Mouse (Mus musculus): ENCODE measurements around the gene Wdfy2. TPM values are rescaled to one million over a fixed set of nuclear protein-coding genes. Genes with fewer than 3 reads are reported as not detected.
"Not testable (repeated sequence)": the region's sequence is repeated elsewhere in the genome, so short reads cannot be mapped to it uniquely, and the experiment has no call there.

The Wdfy2 gene
- polyA plus RNA-seq, 1 experiment from 2014 or later, result 3.4 TPM

GRCm38 (mm10) chr14:62883551-62883950 is 46.1 kb downstream of the Wdfy2 start:
- no peaks in the 10 kb centered on the region for H3K27me3 ChIP-seq (replicated peaks)
- H3K9ac ChIP-seq, result no peak overlapping the region
- 62% methylated on average over 1 of the region's 1 CpGs for WGBS (ENCODE audit: insufficient replicate concordance)
- no peaks in the 10 kb centered on the region for H3K36me3 ChIP-seq
- peaks cover 33% of the 10 kb centered on the region for H3K4me1 ChIP-seq
- H3K9me3 ChIP-seq (replicated peaks), result no peaks in the 10 kb centered on the region
- H3K27ac ChIP-seq, result no peak overlapping the region
- H3K4me3 ChIP-seq, result no peak overlapping the region
- no peak for ATAC-seq
- H3K4me2 ChIP-seq, result no peak overlapping the region

GRCm38 (mm10) chr14:62884171-62884570 is 46.7 kb downstream of the Wdfy2 start:
- Histone ChIP-seq H3K27me3 (replicated peaks) (no peaks in the 10 kb centered on the region), H3K9me3 (replicated peaks) (no peaks in the 10 kb centered on the region), H3K4me2 (no peak overlapping the region), H3K27ac (no peak overlapping the region; the same call in 1 of the 2 replicates), H3K36me3 (no peaks in the 10 kb centered on the region), H3K9ac (no peak overlapping the region), H3K4me3 (no peak overlapping the region), H3K4me1 (peaks cover 27% of the 10 kb centered on the region)
- ATAC-seq, result no peak
- WGBS (ENCODE audit: insufficient replicate concordance), result 54% methylated on average over 5 of the region's 5 CpGs

GRCm38 (mm10) chr14:62884639-62885038 is 47.2 kb downstream of the Wdfy2 start:
- H3K36me3 ChIP-seq, result no peaks in the 10 kb centered on the region
- H3K9me3 ChIP-seq (replicated peaks), result no peaks in the 10 kb centered on the region
- no peak overlapping the region for H3K9ac ChIP-seq
- WGBS (ENCODE audit: insufficient replicate concordance), result 52% methylated on average over 1 of the region's 1 CpGs
- H3K27ac ChIP-seq, result no peak overlapping the region
- H3K27me3 ChIP-seq (replicated peaks), result no peaks in the 10 kb centered on the region
- H3K4me2 ChIP-seq, result no peak overlapping the region
- H3K4me1 ChIP-seq, result peaks cover 22% of the 10 kb centered on the region
- H3K4me3 ChIP-seq, result no peak overlapping the region
- no peak for ATAC-seq

- no peak overlapping the region for H3K27ac ChIP-seq
- no peak overlapping the region for H3K4me3 ChIP-seq
- no peaks in the 10 kb centered on the region for H3K36me3 ChIP-seq
- no peaks in the 10 kb centered on the region for H3K9me3 ChIP-seq (replicated peaks)
- H3K4me1 ChIP-seq, result peaks cover 17% of the 10 kb centered on the region
- 78% methylated on average over 2 of the region's 2 CpGs for WGBS (ENCODE audit: insufficient replicate concordance)
- H3K9ac ChIP-seq, result no peak overlapping the region
- no peak for ATAC-seq
- H3K4me2 ChIP-seq, result no peak overlapping the region
- H3K27me3 ChIP-seq (replicated peaks), result no peaks in the 10 kb centered on the region
Measured at GRCm38 (mm10) chr14:62885146-62885545, 47.7 kb downstream of the Wdfy2 start.

DNA sequence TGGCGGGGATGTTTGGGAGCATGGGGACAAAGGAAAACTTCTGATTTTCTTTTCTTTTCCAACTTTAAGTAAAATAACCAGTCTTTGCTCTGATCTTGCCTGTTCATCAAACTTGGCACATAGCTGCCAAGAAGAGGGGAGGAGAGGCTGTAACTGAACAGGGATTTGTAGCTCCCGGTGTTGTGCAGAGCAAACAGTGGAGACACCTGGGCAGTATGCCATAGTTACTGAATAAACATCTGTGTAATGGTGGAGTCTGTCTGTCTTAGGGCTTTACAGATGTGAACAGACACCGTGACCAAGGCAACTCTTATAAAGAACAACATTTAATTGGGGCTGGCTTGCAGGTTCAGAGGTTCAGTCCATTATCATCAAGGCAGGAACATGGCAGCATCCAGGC is 53.9 kb downstream of the Wdfy2 start:
- H3K27me3 ChIP-seq (replicated peaks), result no peaks in the 10 kb centered on the region
- H3K9ac ChIP-seq, result no peak overlapping the region
- peaks cover 10% of the 10 kb centered on the region for H3K4me1 ChIP-seq
- WGBS (ENCODE audit: insufficient replicate concordance), result 70% methylated on average over 3 of the region's 3 CpGs
- H3K27ac ChIP-seq, result no peak overlapping the region
- no peak overlapping the region for H3K4me2 ChIP-seq
- no peaks in the 10 kb centered on the region for H3K9me3 ChIP-seq (replicated peaks)
- H3K36me3 ChIP-seq, result no peaks in the 10 kb centered on the region
- no peak for ATAC-seq
- H3K4me3 ChIP-seq, result no peak overlapping the region

DNA sequence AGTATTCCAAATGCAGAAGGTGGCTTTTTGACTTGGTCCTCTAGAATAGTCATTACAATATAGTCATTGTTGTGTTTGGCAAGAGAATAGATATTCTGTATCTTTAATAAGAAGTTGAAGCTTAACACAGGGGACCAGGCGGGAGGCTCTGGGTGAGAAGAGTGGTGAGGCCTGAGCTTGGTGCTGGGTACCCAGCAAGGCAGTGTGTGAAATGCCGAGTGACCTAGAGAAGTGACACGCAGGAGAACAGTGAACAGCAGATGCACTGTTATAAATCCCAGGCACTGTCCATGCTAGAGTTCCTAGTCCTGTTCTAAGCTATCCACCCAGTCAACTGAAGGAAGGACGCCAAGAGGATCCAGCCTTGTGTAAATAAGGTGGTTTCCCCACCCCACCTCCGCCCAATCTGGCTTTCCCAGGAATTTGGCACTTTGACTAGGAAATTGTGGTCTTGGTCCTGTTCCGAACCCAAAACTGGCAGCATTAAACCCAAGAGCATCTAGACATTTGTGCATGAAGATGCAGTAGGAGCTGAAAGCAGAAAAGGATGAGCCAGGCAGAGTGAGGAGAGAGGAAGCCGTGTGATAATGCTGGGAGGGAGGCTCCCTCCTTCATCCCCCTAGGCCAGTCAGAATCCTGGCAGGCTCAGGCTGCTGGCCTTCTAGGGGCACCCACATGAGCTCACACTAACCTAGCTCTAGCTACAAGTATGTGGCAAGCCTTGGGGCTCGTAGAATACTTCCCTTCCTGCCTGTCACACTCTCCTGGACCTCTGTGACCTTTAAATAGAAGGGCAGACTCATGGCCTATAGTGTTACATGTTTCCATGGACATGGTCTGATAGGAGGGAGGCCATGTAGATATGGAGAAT is 55.5 kb downstream of the Wdfy2 start:
- no peak overlapping the region for H3K4me2 ChIP-seq
- H3K9me3 ChIP-seq (replicated peaks), result no peaks in the 10 kb centered on the region
- 64% methylated on average over 8 of the region's 8 CpGs for WGBS (ENCODE audit: insufficient replicate concordance)
- no peak overlapping the region for H3K4me3 ChIP-seq
- H3K4me1 ChIP-seq, result peaks cover 10% of the 10 kb centered on the region
- H3K27me3 ChIP-seq (replicated peaks), result no peaks in the 10 kb centered on the region
- no peak overlapping the region for H3K27ac ChIP-seq
- H3K9ac ChIP-seq, result no peak overlapping the region
- no peaks in the 10 kb centered on the region for H3K36me3 ChIP-seq
- ATAC-seq, result no peak; the same call in 1 of the 2 replicates

- not testable (repeated sequence) for H3K36me3 ChIP-seq; H3K9me3 ChIP-seq (replicated peaks); H3K4me2 ChIP-seq; H3K27me3 ChIP-seq (replicated peaks); H3K4me1 ChIP-seq; H3K27ac ChIP-seq; H3K4me3 ChIP-seq; ATAC-seq; H3K9ac ChIP-seq
- WGBS (ENCODE audit: insufficient replicate concordance), result 63% methylated on average over 5 of the region's 5 CpGs
Measured at GRCm38 (mm10) chr14:62893642-62894180, 56.2 kb downstream of the Wdfy2 start.

DNA sequence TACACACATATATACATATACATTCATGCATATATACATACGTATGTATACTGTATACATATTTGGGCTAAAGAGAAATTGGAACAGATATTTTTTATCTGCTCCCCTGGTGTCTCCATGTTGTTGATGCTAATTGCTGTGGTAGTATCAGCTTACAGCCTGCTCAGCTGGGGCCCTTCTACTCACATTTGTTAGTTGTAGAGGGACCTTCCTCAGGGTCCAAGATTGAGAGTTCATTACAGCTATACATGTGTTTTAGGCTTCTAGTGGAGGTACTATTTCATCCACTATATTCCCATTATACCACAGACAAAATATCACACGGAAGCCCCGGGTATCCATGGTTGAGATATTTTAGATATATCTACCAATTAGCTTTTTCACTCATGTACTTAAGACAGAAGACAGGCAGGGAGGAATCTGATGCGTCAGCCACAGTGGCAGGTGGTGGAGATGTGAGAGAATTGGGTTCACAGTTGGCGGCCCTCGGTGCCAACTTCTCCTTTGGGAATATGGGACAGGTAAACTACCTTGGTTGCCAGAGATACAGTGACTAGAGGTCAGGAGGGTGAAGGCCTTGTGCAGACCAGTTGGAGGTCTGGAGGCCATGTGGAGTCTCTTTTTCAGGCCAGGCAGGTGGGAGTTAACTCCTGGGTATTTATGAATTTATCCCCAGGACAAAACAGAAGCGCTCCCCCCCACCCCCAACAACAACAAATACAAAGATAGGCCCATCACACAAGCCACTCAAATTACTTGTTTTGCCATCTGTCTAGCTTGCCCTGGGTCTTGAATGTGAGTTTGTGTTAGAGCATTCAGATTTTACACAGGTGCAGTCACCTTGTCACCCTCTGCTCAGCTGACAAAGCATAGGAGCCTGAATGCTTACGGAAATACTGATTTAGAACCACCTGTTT is 57.7 kb downstream of the Wdfy2 start:
- Histone ChIP-seq H3K36me3 (no peaks in the 10 kb centered on the region), H3K27me3 (replicated peaks) (no peaks in the 10 kb centered on the region), H3K9me3 (replicated peaks) (no peaks in the 10 kb centered on the region), H3K27ac (no peak overlapping the region), H3K4me3 (no peak overlapping the region), H3K9ac (no peak overlapping the region), H3K4me2 (no peak overlapping the region), H3K4me1 (peaks cover 10% of the 10 kb centered on the region)
- WGBS (ENCODE audit: insufficient replicate concordance), result 81% methylated on average over 8 of the region's 8 CpGs
- no peak for ATAC-seq

GRCm38 (mm10) chr14:62898061-62898460 is 60.6 kb downstream of the Wdfy2 start:
- Histone ChIP-seq H3K27me3 (replicated peaks) (no peaks in the 10 kb centered on the region), H3K36me3 (no peaks in the 10 kb centered on the region), H3K9ac (no peak overlapping the region), H3K27ac (no peak overlapping the region), H3K9me3 (replicated peaks) (no peaks in the 10 kb centered on the region), H3K4me1 (peaks cover 5% of the 10 kb centered on the region), H3K4me2 (no peak overlapping the region), H3K4me3 (no peak overlapping the region)
- WGBS (ENCODE audit: insufficient replicate concordance), result 72% methylated on average over 6 of the region's 6 CpGs
- ATAC-seq, result no peak

DNA sequence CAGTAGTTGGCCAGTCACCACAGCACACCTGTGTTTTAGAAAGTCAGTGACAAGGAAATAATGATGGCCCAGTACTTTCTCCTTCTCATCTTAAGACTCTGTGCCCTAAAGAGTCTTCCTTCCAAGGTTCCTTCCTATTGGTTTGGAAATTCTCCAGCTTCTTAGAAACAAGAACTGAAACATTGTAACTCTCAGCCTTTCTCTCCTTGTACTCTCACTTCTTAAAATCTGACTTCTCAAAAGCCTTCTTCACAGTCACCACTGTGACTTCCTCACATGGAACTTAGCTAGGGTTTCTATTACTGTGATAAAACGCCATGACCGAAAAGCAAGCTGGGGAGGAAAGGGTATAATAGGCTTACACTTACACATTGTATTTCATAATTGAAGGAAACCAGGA is 70.4 kb downstream of the Wdfy2 start:
- Histone ChIP-seq H3K27me3 (replicated peaks) (no peaks in the 10 kb centered on the region), H3K27ac (no peak overlapping the region), H3K9me3 (replicated peaks) (no peaks in the 10 kb centered on the region), H3K4me2 (no peak overlapping the region), H3K36me3 (no peaks in the 10 kb centered on the region), H3K4me3 (no peak overlapping the region), H3K9ac (no peak overlapping the region), H3K4me1 (peaks cover 17% of the 10 kb centered on the region)
- WGBS (ENCODE audit: insufficient replicate concordance), result 72% methylated on average over 2 of the region's 2 CpGs
- ATAC-seq, result no peak

DNA sequence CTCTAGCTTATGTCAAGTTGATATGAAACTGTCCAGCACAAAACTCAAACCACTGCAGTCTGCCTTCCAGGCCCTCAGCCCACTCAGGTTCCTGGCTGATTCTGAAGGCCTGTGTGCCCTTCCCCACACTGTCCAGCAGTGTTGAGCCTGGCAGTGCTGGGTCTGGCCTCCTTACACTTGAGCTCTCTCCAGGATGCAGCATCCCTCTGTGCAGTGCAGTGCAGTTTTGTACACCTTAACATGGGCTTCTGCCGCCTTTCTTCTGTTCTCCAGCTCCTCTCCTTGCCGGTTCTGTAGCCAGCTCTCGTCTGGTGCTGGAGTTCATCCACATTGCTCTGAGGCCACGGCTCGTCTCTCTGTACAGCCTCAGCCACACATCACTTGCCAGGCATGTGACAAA is 71.1 kb downstream of the Wdfy2 start:
- no peak overlapping the region for H3K4me2 ChIP-seq
- H3K27ac ChIP-seq, result no peak overlapping the region
- H3K9ac ChIP-seq, result no peak overlapping the region
- no peak overlapping the region for H3K4me3 ChIP-seq
- no peaks in the 10 kb centered on the region for H3K36me3 ChIP-seq
- H3K9me3 ChIP-seq (replicated peaks), result no peaks in the 10 kb centered on the region
- ATAC-seq, result no peak
- H3K27me3 ChIP-seq (replicated peaks), result no peaks in the 10 kb centered on the region
- peaks cover 17% of the 10 kb centered on the region for H3K4me1 ChIP-seq
- 71% methylated on average over 5 of the region's 5 CpGs for WGBS (ENCODE audit: insufficient replicate concordance)

GRCm38 (mm10) chr14:62910859-62911258 is 73.4 kb downstream of the Wdfy2 start:
- ATAC-seq, result no peak
- WGBS (ENCODE audit: insufficient replicate concordance), result 50% methylated on average over 4 of the region's 4 CpGs
- Histone ChIP-seq H3K4me3 (no peak overlapping the region), H3K27me3 (replicated peaks) (no peaks in the 10 kb centered on the region), H3K4me2 (no peak overlapping the region), H3K4me1 (peaks cover 17% of the 10 kb centered on the region), H3K9me3 (replicated peaks) (no peaks in the 10 kb centered on the region), H3K36me3 (no peaks in the 10 kb centered on the region), H3K9ac (no peak overlapping the region), H3K27ac (no peak overlapping the region)

Data from liver, embryonic 12.5 days (tissue).